Mouse (Mus musculus): ENCODE measurements around the gene Gm10490. TPM values are rescaled to one million over a fixed set of nuclear protein-coding genes. Genes with fewer than 3 reads are reported as not detected.

Gene Gm10490
- polyA plus RNA-seq, 1 experiment from 2014 or later, result not detected

DNA sequence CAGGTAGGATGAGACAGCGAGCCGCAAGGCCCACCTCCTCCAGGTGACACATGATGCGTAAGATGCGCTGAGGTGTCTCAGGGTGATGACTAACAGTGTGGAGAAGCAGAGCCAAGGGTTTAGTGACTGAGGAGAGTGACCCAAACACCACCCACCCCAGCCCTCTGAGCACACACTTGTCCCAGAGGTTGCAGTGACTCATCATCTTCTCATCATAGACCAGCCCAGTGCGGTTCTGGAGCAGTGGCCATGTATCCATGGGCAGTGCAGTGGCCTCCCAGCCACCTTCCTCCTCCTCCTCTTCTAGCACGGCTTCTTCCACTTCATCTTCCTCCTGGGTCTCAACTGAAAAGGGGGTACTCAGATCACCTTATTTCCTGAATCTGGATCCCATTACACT is 28.3 kb downstream of the Gm10490 start:
- H3K4me3 ChIP-seq (ENCODE audit: low read depth, low read length), result no peak overlapping the region
- 89% methylated on average over 6 of the region's 6 CpGs for WGBS
- H3K4me2 ChIP-seq (ENCODE audit: low read depth, severe bottlenecking), result no peak overlapping the region
- no peak overlapping the region for H3K9ac ChIP-seq (ENCODE audit: low read length)
- H3K27me3 ChIP-seq (ENCODE audit: control insufficient read depth, insufficient read depth, low read length), result no peaks in the 10 kb centered on the region
- H3K4me1 ChIP-seq (ENCODE audit: control insufficient read depth, insufficient read depth, low read length), result no peaks in the 10 kb centered on the region
- peaks cover 2% of the 10 kb centered on the region; the same call in 1 of the 2 replicates for H3K36me3 ChIP-seq (ENCODE audit: control insufficient read depth, insufficient read depth, low read length)
- DNase-seq (ENCODE audit: low spot score) (no peak), ATAC-seq (ENCODE audit: insufficient number of reproducible peaks, low FRiP score, low TSS enrichment, low read depth) (no peak)
- no peaks in the 10 kb centered on the region for H3K9me3 ChIP-seq (ENCODE audit: control insufficient read depth, low read length)
- no peak overlapping the region for H3K27ac ChIP-seq (replicated peaks; ENCODE audit: low read depth, low read length)

GRCm38 (mm10) chrX:7945618-7946017 is 36.3 kb downstream of the Gm10490 start:
- no peak overlapping the region for H3K27ac ChIP-seq (replicated peaks; ENCODE audit: low read depth, low read length)
- no peaks in the 10 kb centered on the region for H3K27me3 ChIP-seq (ENCODE audit: control insufficient read depth, insufficient read depth, low read length)
- no peak for DNase-seq (ENCODE audit: low spot score)
- no peaks in the 10 kb centered on the region for H3K9me3 ChIP-seq (ENCODE audit: control insufficient read depth, low read length)
- 60% methylated on average over 8 of the region's 8 CpGs for WGBS
- H3K4me1 ChIP-seq (ENCODE audit: control insufficient read depth, insufficient read depth, low read length), result no peaks in the 10 kb centered on the region
- ATAC-seq (ENCODE audit: insufficient number of reproducible peaks, low FRiP score, low TSS enrichment, low read depth), result no peak
- no peaks in the 10 kb centered on the region for H3K36me3 ChIP-seq (ENCODE audit: control insufficient read depth, insufficient read depth, low read length)
- H3K9ac ChIP-seq (ENCODE audit: low read length), result no peak overlapping the region
- no peak overlapping the region for H3K4me3 ChIP-seq (ENCODE audit: low read depth, low read length)
- H3K4me2 ChIP-seq (ENCODE audit: low read depth, severe bottlenecking), result no peak overlapping the region

DNA sequence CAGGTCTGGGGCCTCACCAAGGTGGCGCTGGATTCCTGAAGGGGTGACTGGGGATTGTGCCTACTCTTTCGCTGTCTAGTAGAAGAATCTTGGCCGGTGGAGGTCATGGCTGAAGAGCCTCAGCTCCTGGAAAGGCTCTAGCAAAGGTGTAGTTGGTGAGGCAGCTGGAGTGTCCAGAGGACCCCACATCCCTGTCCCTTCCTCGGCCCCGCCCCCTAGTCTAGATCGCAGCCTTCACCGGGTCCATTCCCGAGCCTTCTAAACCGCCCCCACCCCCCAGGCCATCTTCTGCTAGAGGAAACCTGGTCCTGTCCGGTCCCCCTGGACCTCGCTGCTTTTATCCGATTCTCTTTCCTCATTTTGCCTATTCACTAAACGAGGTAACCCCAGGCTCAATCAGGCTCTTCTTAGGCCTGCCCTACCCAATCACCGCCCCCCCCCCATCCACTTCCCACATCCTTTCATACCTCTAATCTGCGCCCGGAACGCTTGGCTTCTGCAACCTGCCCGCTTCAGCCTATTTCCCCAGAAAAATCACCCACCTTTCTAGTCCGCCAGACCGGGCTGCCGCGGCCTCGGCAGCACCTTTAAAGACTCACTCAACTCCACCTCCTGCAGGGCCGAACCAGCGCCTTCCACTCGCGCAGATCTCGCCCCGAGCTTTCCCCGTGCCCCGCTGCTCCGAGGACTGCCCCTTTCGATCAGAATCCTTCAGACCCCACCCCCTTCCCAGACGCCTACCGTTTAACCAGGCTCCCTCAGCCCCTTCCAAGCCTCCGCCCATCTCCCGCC is 38.0 kb downstream of the Gm10490 start, which contains the start of gene Hdac6:
TSS of gene Hdac6 (minus strand) at position 782 of the 792 bp plus-strand sequence.
- H3K27me3 ChIP-seq (ENCODE audit: control insufficient read depth, insufficient read depth, low read length), result no peaks in the 10 kb centered on the region
- peak; percentile 41 for ATAC-seq (ENCODE audit: insufficient number of reproducible peaks, low FRiP score, low TSS enrichment, low read depth)
- no peak within 1 kb of the TSS for H3K27ac ChIP-seq (replicated peaks; ENCODE audit: low read depth, low read length)
- peak; percentile 23 for DNase-seq (ENCODE audit: low spot score)
- H3K36me3 ChIP-seq (ENCODE audit: control insufficient read depth, insufficient read depth, low read length), result no peaks in the 10 kb centered on the region
- no peaks in the 10 kb centered on the region for H3K4me1 ChIP-seq (ENCODE audit: control insufficient read depth, insufficient read depth, low read length)
- no peaks in the 10 kb centered on the region for H3K9me3 ChIP-seq (ENCODE audit: control insufficient read depth, low read length)
- WGBS, result 18% methylated on average over 36 of the region's 37 CpGs
- H3K4me2 ChIP-seq (ENCODE audit: low read depth, severe bottlenecking), result peak within 1 kb of the TSS; percentile 50
- peak within 1 kb of the TSS; percentile 58 for H3K9ac ChIP-seq (ENCODE audit: low read length)
- H3K4me3 ChIP-seq (ENCODE audit: low read depth, low read length), result peak within 1 kb of the TSS; percentile 36

- Histone ChIP-seq H3K9me3 (ENCODE audit: control insufficient read depth, low read length) (no peaks in the 10 kb centered on the region), H3K4me2 (ENCODE audit: low read depth, severe bottlenecking) (peak overlapping the region; percentile 31), H3K36me3 (ENCODE audit: control insufficient read depth, insufficient read depth, low read length) (no peaks in the 10 kb centered on the region), H3K27ac (replicated peaks; ENCODE audit: low read depth, low read length) (no peak overlapping the region), H3K4me1 (ENCODE audit: control insufficient read depth, insufficient read depth, low read length) (no peaks in the 10 kb centered on the region), H3K27me3 (ENCODE audit: control insufficient read depth, insufficient read depth, low read length) (no peaks in the 10 kb centered on the region), H3K4me3 (ENCODE audit: low read depth, low read length) (peak overlapping the region; percentile 26), H3K9ac (ENCODE audit: low read length) (peak overlapping the region; percentile 58)
- peak; percentile 99; the same call in 1 of the 2 replicates for ATAC-seq (ENCODE audit: insufficient number of reproducible peaks, low FRiP score, low TSS enrichment, low read depth)
- DNase-seq (ENCODE audit: low spot score), result peak; percentile 91
- WGBS, result 16% methylated on average over 38 of the region's 38 CpGs
Observed at GRCm38 (mm10) chrX:7947900-7948492, 38.7 kb downstream of the Gm10490 start.

DNA sequence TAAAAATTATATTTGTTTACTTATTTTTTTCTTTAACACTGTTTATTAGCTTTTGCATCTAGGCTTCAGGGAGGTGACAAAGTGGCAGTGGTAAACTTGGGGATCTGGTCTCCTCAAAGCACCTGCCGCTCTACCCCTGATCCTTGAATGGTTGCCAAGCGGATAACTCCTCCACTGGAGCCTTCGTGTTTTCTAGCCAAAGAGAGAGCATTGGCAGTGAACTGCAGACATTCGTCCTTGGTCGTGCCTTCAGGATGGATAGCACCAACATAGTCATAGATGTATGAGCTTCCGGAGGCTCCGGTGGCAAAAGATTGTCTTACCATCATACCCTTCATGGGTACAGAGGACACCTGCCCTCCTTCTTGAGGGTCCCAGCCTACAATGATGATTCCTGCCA is 40.7 kb downstream of the Gm10490 start:
- H3K9me3 ChIP-seq (ENCODE audit: control insufficient read depth, low read length), result no peaks in the 10 kb centered on the region
- no peaks in the 10 kb centered on the region for H3K27me3 ChIP-seq (ENCODE audit: control insufficient read depth, insufficient read depth, low read length)
- no peak overlapping the region for H3K4me3 ChIP-seq (ENCODE audit: low read depth, low read length)
- WGBS, result 87% methylated on average over 7 of the region's 7 CpGs
- H3K36me3 ChIP-seq (ENCODE audit: control insufficient read depth, insufficient read depth, low read length), result no peaks in the 10 kb centered on the region
- H3K4me1 ChIP-seq (ENCODE audit: control insufficient read depth, insufficient read depth, low read length), result no peaks in the 10 kb centered on the region
- H3K9ac ChIP-seq (ENCODE audit: low read length), result no peak overlapping the region
- ATAC-seq (ENCODE audit: insufficient number of reproducible peaks, low FRiP score, low TSS enrichment, low read depth), result no peak
- no peak for DNase-seq (ENCODE audit: low spot score)
- H3K4me2 ChIP-seq (ENCODE audit: low read depth, severe bottlenecking), result no peak overlapping the region
- H3K27ac ChIP-seq (replicated peaks; ENCODE audit: low read depth, low read length), result no peak overlapping the region

GRCm38 (mm10) chrX:7958868-7959267 is 49.5 kb downstream of the Gm10490 start:
- no peaks in the 10 kb centered on the region for H3K4me1 ChIP-seq (ENCODE audit: control insufficient read depth, insufficient read depth, low read length)
- no peaks in the 10 kb centered on the region; the same call in 1 of the 2 replicates for H3K9me3 ChIP-seq (ENCODE audit: control insufficient read depth, low read length)
- 92% methylated on average over 9 of the region's 9 CpGs for WGBS
- no peak for ATAC-seq (ENCODE audit: insufficient number of reproducible peaks, low FRiP score, low TSS enrichment, low read depth)
- H3K27me3 ChIP-seq (ENCODE audit: control insufficient read depth, insufficient read depth, low read length), result no peaks in the 10 kb centered on the region
- no peak overlapping the region for H3K4me2 ChIP-seq (ENCODE audit: low read depth, severe bottlenecking)
- no peak for DNase-seq (ENCODE audit: low spot score)
- no peak overlapping the region for H3K4me3 ChIP-seq (ENCODE audit: low read depth, low read length)
- no peaks in the 10 kb centered on the region for H3K36me3 ChIP-seq (ENCODE audit: control insufficient read depth, insufficient read depth, low read length)
- H3K27ac ChIP-seq (replicated peaks; ENCODE audit: low read depth, low read length), result no peak overlapping the region
- no peak overlapping the region for H3K9ac ChIP-seq (ENCODE audit: low read length)

Other genes with a start within 250 kb of the Gm10490 start
- gene Plp2, start 238.2 kb upstream of the Gm10490 start, polyA plus RNA-seq (2014; fragmentation: Nextera tagmentation; extraction: Ambion mirVana), result 78.1 and 81.0 TPM in 2 replicates
- 0.21 TPM in 1 of 2 replicates, not detected in the other for gene Magix, start 228.3 kb upstream of the Gm10490 start, polyA plus RNA-seq (2014; fragmentation: Nextera tagmentation; extraction: Ambion mirVana)
- 40.9 and 43.4 TPM in 2 replicates for gene Gpkow, start 212.4 kb upstream of the Gm10490 start, polyA plus RNA-seq (2014; fragmentation: Nextera tagmentation; extraction: Ambion mirVana)
- 16.7 and 20.6 TPM in 2 replicates for gene Wdr45, start 195.2 kb upstream of the Gm10490 start, polyA plus RNA-seq (2014; fragmentation: Nextera tagmentation; extraction: Ambion mirVana)
- not detected in 2 replicates for gene Gm45208, start 187.3 kb upstream of the Gm10490 start, polyA plus RNA-seq (2014; fragmentation: Nextera tagmentation; extraction: Ambion mirVana)
- 85.7 and 99.5 TPM in 2 replicates for gene Praf2, start 181.1 kb upstream of the Gm10490 start, polyA plus RNA-seq (2014; fragmentation: Nextera tagmentation; extraction: Ambion mirVana)
- 21.4 and 22.8 TPM in 2 replicates for gene Ccdc120, start 158.6 kb upstream of the Gm10490 start, polyA plus RNA-seq (2014; fragmentation: Nextera tagmentation; extraction: Ambion mirVana)
- 17.7 and 20.6 TPM in 2 replicates for gene Tfe3, start 147.0 kb upstream of the Gm10490 start, polyA plus RNA-seq (2014; fragmentation: Nextera tagmentation; extraction: Ambion mirVana)
- 34.4 and 41.7 TPM in 2 replicates for gene Gripap1, start 119.8 kb upstream of the Gm10490 start, polyA plus RNA-seq (2014; fragmentation: Nextera tagmentation; extraction: Ambion mirVana)
- 0.97 and 1.5 TPM in 2 replicates for gene Kcnd1, start 87.3 kb upstream of the Gm10490 start, polyA plus RNA-seq (2014; fragmentation: Nextera tagmentation; extraction: Ambion mirVana)
- gene Otud5, start 68.2 kb upstream of the Gm10490 start, polyA plus RNA-seq (2014; fragmentation: Nextera tagmentation; extraction: Ambion mirVana), result 34.5 and 34.7 TPM in 2 replicates
- gene Pim2, start 31.3 kb upstream of the Gm10490 start, polyA plus RNA-seq (2014; fragmentation: Nextera tagmentation; extraction: Ambion mirVana), result 5.2 and 5.4 TPM in 2 replicates
- 9.4 and 11.4 TPM in 2 replicates for gene Slc35a2, start 25.5 kb upstream of the Gm10490 start, polyA plus RNA-seq (2014; fragmentation: Nextera tagmentation; extraction: Ambion mirVana)
- 137 and 151 TPM in 2 replicates for gene Pqbp1, start 10.3 kb upstream of the Gm10490 start, polyA plus RNA-seq (2014; fragmentation: Nextera tagmentation; extraction: Ambion mirVana)
- gene Timm17b, start 10.2 kb upstream of the Gm10490 start, polyA plus RNA-seq (2014; fragmentation: Nextera tagmentation; extraction: Ambion mirVana), result 185 and 195 TPM in 2 replicates
- not detected in 2 replicates for gene Gm10491, start 1.7 kb upstream of the Gm10490 start, polyA plus RNA-seq (2014; fragmentation: Nextera tagmentation; extraction: Ambion mirVana)
- 0.20 and 0.25 TPM in 2 replicates for gene Pcsk1n, start 10.3 kb downstream of the Gm10490 start, polyA plus RNA-seq (2014; fragmentation: Nextera tagmentation; extraction: Ambion mirVana)
- gene Eras, start 19.1 kb downstream of the Gm10490 start, polyA plus RNA-seq (2014; fragmentation: Nextera tagmentation; extraction: Ambion mirVana), result not detected in 2 replicates
- 42.7 and 43.6 TPM in 2 replicates for gene Hdac6, start 38.3 kb downstream of the Gm10490 start, polyA plus RNA-seq (2014; fragmentation: Nextera tagmentation; extraction: Ambion mirVana)
- 2.7 and 3.4 TPM in 2 replicates for gene Gata1, start 68.5 kb downstream of the Gm10490 start, polyA plus RNA-seq (2014; fragmentation: Nextera tagmentation; extraction: Ambion mirVana)
- gene Glod5, start 109.0 kb downstream of the Gm10490 start, polyA plus RNA-seq (2014; fragmentation: Nextera tagmentation; extraction: Ambion mirVana), result not detected in 2 replicates
- 95.7 and 102 TPM in 2 replicates for gene Suv39h1, start 165.2 kb downstream of the Gm10490 start, polyA plus RNA-seq (2014; fragmentation: Nextera tagmentation; extraction: Ambion mirVana)
- gene Was, start 181.0 kb downstream of the Gm10490 start, polyA plus RNA-seq (2014; fragmentation: Nextera tagmentation; extraction: Ambion mirVana), result 0.27 and 0.44 TPM in 2 replicates
- 12.4 and 15.6 TPM in 2 replicates for gene Wdr13, start 223.3 kb downstream of the Gm10490 start, polyA plus RNA-seq (2014; fragmentation: Nextera tagmentation; extraction: Ambion mirVana)
- gene Rbm3, start 236.3 kb downstream of the Gm10490 start, polyA plus RNA-seq (2014; fragmentation: Nextera tagmentation; extraction: Ambion mirVana), result 538 and 539 TPM in 2 replicates

Data from limb, embryonic 11.5 days (tissue).